Comparison of ENCODE assay signal across 23 mouse cellular contexts in the genomic region with DNA sequence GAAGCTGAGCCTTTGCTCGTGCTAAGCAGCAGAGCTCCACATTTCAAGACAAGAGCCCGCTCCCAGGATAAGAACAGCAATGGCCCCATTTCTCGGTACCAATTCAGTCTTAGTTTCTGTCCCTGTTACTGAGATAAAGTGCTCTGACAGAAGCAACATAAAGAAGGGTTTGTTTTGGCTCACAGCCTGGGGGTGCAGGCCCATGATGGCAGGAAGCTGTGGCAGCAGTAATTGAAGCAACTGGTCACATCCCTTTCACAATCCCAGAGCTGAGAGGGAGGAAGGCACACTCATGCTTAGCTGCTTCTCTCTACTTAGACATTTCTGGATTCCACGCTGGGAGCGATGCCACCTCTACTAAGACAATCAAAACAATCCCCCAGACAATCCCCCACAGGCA.
DNase-seq lines count a peak whose midpoint lies in the region; ATAC-seq and TF ChIP-seq lines count a peak whose summit lies in the region.
"Had no signal": no experiment of that assay in that cellular context is flagged by ENCODE, and none has a peak within 500 bp of the region (broad histone marks: within the 10 kb centered on the region; RNA-seq: fewer than 3 reads in every experiment).

No protein-coding gene starts in this region.

- no peak overlapping the region for H3K4me2 ChIP-seq in heart, embryonic 15.5 days
- no peak overlapping the region for H3K4me2 ChIP-seq in limb, embryonic 11.5 days (ENCODE audit: low read depth, severe bottlenecking)
- H3K4me2 ChIP-seq: heart, embryonic 13.5 days; hindbrain, embryonic 12.5 days; intestine, embryonic 15.5 days; liver, embryonic 12.5 days; midbrain, embryonic 12.5 days; neural tube, embryonic 12.5 days had no signal

- H3K79me2 ChIP-seq in C2C12 (ENCODE audit: control insufficient read depth, insufficient read depth): no peaks in the 10 kb centered on the region

- H3K9me3 ChIP-seq in heart, embryonic 15.5 days (replicated peaks): no peaks in the 10 kb centered on the region
- no peaks in the 10 kb centered on the region for H3K9me3 ChIP-seq in limb, embryonic 11.5 days (ENCODE audit: control insufficient read depth, low read length)
- H3K9me3 ChIP-seq in limb, embryonic 10.5 days (replicated peaks): no peaks in the 10 kb centered on the region
- H3K9me3 ChIP-seq: heart, embryonic 13.5 days; hindbrain, embryonic 12.5 days; intestine, embryonic 15.5 days; liver, embryonic 12.5 days; midbrain, embryonic 12.5 days; neural tube, embryonic 12.5 days had no signal

- no peak for DNase-seq in heart, adult 9 months (ENCODE audit: low spot score in 2 of 2)
- DNase-seq in limb, embryonic 11.5 days (ENCODE audit: low spot score): peak; percentile 20
- DNase-seq in limb, embryonic 10.5 days (ENCODE audit: low spot score): no peak
- DNase-seq in 3T3-L1 (ENCODE audit: low read depth, low spot score): peak; percentile 25
- no peak for DNase-seq in kidney, postnatal 36 days
- DNase-seq: adrenal gland, postnatal 25 days; cerebellum, adult 9-10 months; gastrocnemius, postnatal 14 days; kidney, adult 8-10 months; kidney, postnatal 10 days; left cerebral cortex, postnatal 4 days; lung, postnatal 14 days; right cerebral cortex, postnatal 14 days had no signal

- H3K4me1 ChIP-seq in heart, embryonic 15.5 days (replicated peaks): no peaks in the 10 kb centered on the region
- no peaks in the 10 kb centered on the region for H3K4me1 ChIP-seq in limb, embryonic 11.5 days (ENCODE audit: control insufficient read depth, insufficient read depth, low read length)
- no peaks in the 10 kb centered on the region for H3K4me1 ChIP-seq in limb, embryonic 10.5 days
- H3K4me1 ChIP-seq: heart, embryonic 13.5 days; hindbrain, embryonic 12.5 days; intestine, embryonic 15.5 days; liver, embryonic 12.5 days; midbrain, embryonic 12.5 days; neural tube, embryonic 12.5 days had no signal

- no peak overlapping the region for H3ac ChIP-seq in C2C12 (ENCODE audit: control insufficient read depth, insufficient read length, low read depth)

- 56% methylated on average over 5 of the region's 5 CpGs for WGBS in heart, embryonic 15.5 days
- WGBS in limb, embryonic 11.5 days: 83% methylated on average over 5 of the region's 5 CpGs
- WGBS in limb, embryonic 10.5 days: 82% methylated on average over 5 of the region's 5 CpGs

- H3K79me3 ChIP-seq in C2C12 (ENCODE audit: low read depth): no peaks in the 10 kb centered on the region

- 0 out of 2 replicates have a peak, but pooled peaks have one; percentile 39 for ATAC-seq in heart, embryonic 15.5 days (replicated peaks; ENCODE audit: insufficient number of reproducible peaks, insufficient read depth, low FRiP score, low read depth)
- ATAC-seq in limb, embryonic 11.5 days (ENCODE audit: insufficient number of reproducible peaks, low FRiP score, low TSS enrichment, low read depth): no peak
- ATAC-seq: CD4-positive, CD25-positive, alpha-beta regulatory T cell, adult 4 months; forebrain, embryonic 16.5 days; intestine, embryonic 15.5 days; liver, embryonic 12.5 days had no signal

- no peak overlapping the region for H3K9ac ChIP-seq in heart, embryonic 15.5 days
- no peak overlapping the region for H3K9ac ChIP-seq in limb, embryonic 11.5 days (ENCODE audit: low read length)
- H3K9ac ChIP-seq: heart, embryonic 13.5 days; hindbrain, embryonic 12.5 days; intestine, embryonic 15.5 days; liver, embryonic 12.5 days; midbrain, embryonic 12.5 days; neural tube, embryonic 12.5 days had no signal

- H3K27ac ChIP-seq in heart, embryonic 15.5 days: no peak overlapping the region
- no peak overlapping the region for H3K27ac ChIP-seq in limb, embryonic 11.5 days (replicated peaks; ENCODE audit: low read depth, low read length)
- H3K27ac ChIP-seq in limb, embryonic 10.5 days: no peak overlapping the region
- H3K27ac ChIP-seq: heart, embryonic 13.5 days; hindbrain, embryonic 12.5 days; intestine, embryonic 15.5 days; liver, embryonic 12.5 days; midbrain, embryonic 12.5 days; neural tube, embryonic 12.5 days had no signal

- H3K4me3 ChIP-seq in heart, embryonic 15.5 days: no peak overlapping the region
- no peak overlapping the region for H3K4me3 ChIP-seq in limb, embryonic 11.5 days (ENCODE audit: low read depth, low read length)
- no peak overlapping the region for H3K4me3 ChIP-seq in limb, embryonic 10.5 days
- no peak overlapping the region for H3K4me3 ChIP-seq in C2C12 (ENCODE audit: insufficient read depth, poor library complexity, severe bottlenecking)
- H3K4me3 ChIP-seq: heart, embryonic 13.5 days; hindbrain, embryonic 12.5 days; intestine, embryonic 15.5 days; liver, embryonic 12.5 days; midbrain, embryonic 12.5 days; neural tube, embryonic 12.5 days had no signal

- H3K27me3 ChIP-seq in heart, embryonic 15.5 days: no peaks in the 10 kb centered on the region
- H3K27me3 ChIP-seq in limb, embryonic 11.5 days (ENCODE audit: control insufficient read depth, insufficient read depth, low read length): no peaks in the 10 kb centered on the region
- H3K27me3 ChIP-seq in limb, embryonic 10.5 days (ENCODE audit: low read depth, poor library complexity, severe bottlenecking): no peaks in the 10 kb centered on the region
- H3K27me3 ChIP-seq in C2C12 (ENCODE audit: control insufficient read depth, insufficient read depth, insufficient read length): no peaks in the 10 kb centered on the region
- H3K27me3 ChIP-seq: heart, embryonic 13.5 days; hindbrain, embryonic 12.5 days; intestine, embryonic 15.5 days; liver, embryonic 12.5 days; midbrain, embryonic 12.5 days; neural tube, embryonic 12.5 days had no signal

- no peak for TF ChIP-seq CTCF in C2C12 (IDR thresholded peaks at IDR 0.05; ENCODE audit: control insufficient read depth, insufficient read depth, insufficient read length)

- H3K36me3 ChIP-seq in heart, embryonic 15.5 days: no peaks in the 10 kb centered on the region
- no peaks in the 10 kb centered on the region for H3K36me3 ChIP-seq in limb, embryonic 11.5 days (ENCODE audit: control insufficient read depth, insufficient read depth, low read length)
- H3K36me3 ChIP-seq in limb, embryonic 10.5 days: no peaks in the 10 kb centered on the region
- H3K36me3 ChIP-seq in C2C12 (ENCODE audit: control insufficient read depth, insufficient read depth): no peaks in the 10 kb centered on the region
- H3K36me3 ChIP-seq: heart, embryonic 13.5 days; hindbrain, embryonic 12.5 days; intestine, embryonic 15.5 days; liver, embryonic 12.5 days; midbrain, embryonic 12.5 days; neural tube, embryonic 12.5 days had no signal

TF ChIP-seq in C2C12, 6 proteins besides CTCF, POLR2A, EP300 and RAD21:
- TF ChIP-seq MYOD1 (IDR thresholded peaks at IDR 0.05; ENCODE audit: control insufficient read depth, insufficient read length, low read depth): no peak
- no peak for TF ChIP-seq MYOG (IDR thresholded peaks at IDR 0.05; ENCODE audit: control insufficient read depth, extremely low read depth, insufficient read length)
- TF ChIP-seq FOSL1 (IDR thresholded peaks at IDR 0.05; ENCODE audit: insufficient read depth, low read length, poor library complexity, severe bottlenecking): no peak
- peak; percentile 13 for TF ChIP-seq CEBPB (IDR thresholded peaks at IDR 0.05; ENCODE audit: low read depth)
- TF ChIP-seq MAX (IDR thresholded peaks at IDR 0.05): no peak
- TF ChIP-seq USF1 (IDR thresholded peaks at IDR 0.05; ENCODE audit: low read depth): no peak
TF ChIP-seq in C2C12: peak in this region for 1.

Comparison
In these comparisons a context has a peak if more than half of its experiments do, and no peak if none do; other contexts are left out.
1. DNase-seq: peak in limb, embryonic 11.5 days (single experiment) and 3T3-L1 (single experiment); none in heart, adult 9 months (0 of 2), limb, embryonic 10.5 days (single experiment) and kidney, postnatal 36 days (0 of 2).